Mouse (Mus musculus) C2C12 (cell line): Measurements from ENCODE around the gene Fam172a. TPM values are rescaled to one million over a fixed set of nuclear protein-coding genes. Genes with fewer than 3 reads are reported as not detected.

Experiments used
- H3K27me3 ChIP-seq: one replicate; pipeline ENCODE4 v1.6.1; 2011; ENCODE audit not compliant: control insufficient read depth, insufficient read depth, insufficient read length
- H3K36me3 ChIP-seq: one replicate; pipeline ENCODE4 v1.6.1; 2011; ENCODE audit not compliant: control insufficient read depth, insufficient read depth
- H3K4me3 ChIP-seq: one replicate; pipeline ENCODE4 v1.5.1; 2011; ENCODE audit warnings: mild to moderate bottlenecking, control low read depth; ENCODE audit not compliant: poor library complexity, insufficient read depth, severe bottlenecking
- H3K79me2 ChIP-seq: one replicate; pipeline ENCODE4 v1.6.1; 2011; ENCODE audit not compliant: control insufficient read depth, insufficient read depth
- H3K79me3 ChIP-seq: one replicate; pipeline ENCODE4 v1.6.1; 2011; ENCODE audit warnings: low read depth, control low read depth
- H3ac ChIP-seq: one replicate; pipeline ENCODE3; 2011; ENCODE audit warnings: low read depth; ENCODE audit not compliant: control insufficient read depth, insufficient read length
- CEBPB ChIP-seq: IDR thresholded peaks from one replicate; pipeline ENCODE4 v1.6.1; 2011; ENCODE audit warnings: low read depth, mild to moderate bottlenecking, control low read depth, moderate library complexity
- CTCF ChIP-seq: IDR thresholded peaks from one replicate; pipeline ENCODE4 v1.5.1; 2011; ENCODE audit not compliant: control insufficient read depth, insufficient read depth, insufficient read length
- FOSL1 ChIP-seq: IDR thresholded peaks from one replicate; pipeline ENCODE4 v1.8.0; 2011; ENCODE audit warnings: mild to moderate bottlenecking, low read length; ENCODE audit not compliant: poor library complexity, insufficient read depth, severe bottlenecking
- MAX ChIP-seq: IDR thresholded peaks from one replicate; pipeline ENCODE4 v1.6.1; 2011; ENCODE audit warnings: mild to moderate bottlenecking, control low read depth
- MYOD1 ChIP-seq: IDR thresholded peaks from one replicate; pipeline ENCODE4 v1.6.1; 2011; ENCODE audit warnings: low read depth; ENCODE audit not compliant: control insufficient read depth, insufficient read length
- MYOG ChIP-seq: IDR thresholded peaks from one replicate; pipeline ENCODE4 v1.6.1; 2011; ENCODE audit not compliant: control insufficient read depth, insufficient read length; ENCODE audit errors: extremely low read depth
- USF1 ChIP-seq: IDR thresholded peaks from one replicate; pipeline ENCODE4 v1.6.1; 2011; ENCODE audit warnings: low read depth, mild to moderate bottlenecking, control low read depth, moderate library complexity
- polyA plus RNA-seq: library from polyadenylated mRNA; unstranded; fragments of >200 nt; fragmentation: generic; extraction: Trizol; gene quantifications from one replicate; pipeline ENCODE4 v1.2.1, GENCODE M21; 2012; ENCODE audit warnings: missing spikeins

The Fam172a gene
- polyA plus RNA-seq, 1 experiment = 4.9 TPM

DNA sequence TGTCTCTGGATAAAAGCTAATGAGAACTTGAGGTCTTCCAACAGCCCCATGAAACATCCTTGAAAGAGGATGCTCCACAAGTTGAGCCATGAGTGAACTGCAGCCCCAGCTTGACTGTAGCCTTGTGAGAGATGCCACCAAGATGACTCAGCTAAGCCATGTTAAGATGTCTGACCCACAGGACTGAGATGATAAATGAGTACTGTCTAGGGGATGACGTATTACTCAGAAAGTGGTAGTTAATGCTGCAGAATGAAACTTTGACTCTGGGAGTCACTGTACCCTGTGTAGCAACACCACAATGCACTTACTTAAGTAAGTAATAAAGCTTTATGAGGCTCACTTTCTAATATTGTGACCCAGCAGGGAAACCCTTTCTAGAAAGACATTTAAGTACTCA lies 308.3 kb downstream of the Fam172a start:
- Histone ChIP-seq H3K27me3 (no peaks in the 10 kb centered on the region), H3K79me2 (no peaks in the 10 kb centered on the region)
- no peak for TF ChIP-seq MAX
- TF ChIP-seq MYOD1 = peak; percentile 7
- TF ChIP-seq MYOG = no peak
- no peak for TF ChIP-seq CTCF
- TF ChIP-seq FOSL1 = peak; percentile 6
- no peak for TF ChIP-seq CEBPB
- TF ChIP-seq USF1 = no peak

DNA sequence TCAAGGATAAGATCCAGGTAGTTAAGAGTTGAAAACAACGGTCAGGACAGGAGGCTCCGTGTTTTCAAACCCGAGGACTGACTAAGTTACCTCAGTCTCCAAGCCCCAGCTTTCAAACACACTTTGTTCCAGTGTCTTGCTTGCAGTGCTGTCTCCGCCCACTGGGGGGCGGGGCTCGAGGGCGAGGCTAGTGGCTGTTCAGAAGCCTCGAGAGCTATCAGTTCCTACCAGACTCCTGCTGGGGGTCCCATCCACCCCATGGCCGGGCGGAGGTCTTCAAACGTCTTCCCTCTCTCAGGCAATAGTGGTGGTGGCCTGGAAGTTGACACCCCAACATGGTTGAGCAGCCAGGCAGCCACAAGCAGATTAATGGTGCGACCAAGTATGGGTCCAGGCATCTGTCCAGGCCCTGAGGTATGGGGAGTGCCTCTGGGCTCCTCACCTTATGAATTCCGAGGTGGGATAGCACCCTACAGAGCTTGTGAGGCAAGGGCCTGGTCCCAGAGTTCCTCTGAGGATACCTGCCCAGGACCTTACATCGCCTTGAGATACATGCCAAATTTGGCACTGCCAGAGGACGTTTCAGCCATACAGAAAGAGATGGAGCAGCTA lies 323.0 kb downstream of the Fam172a start, which contains the start of gene Pou5f2:
TSS of gene Pou5f2 (plus strand) at position 220 of the 612 bp plus-strand sequence.
- Histone ChIP-seq H3K36me3 (no peaks in the 10 kb centered on the region), H3K79me2 (no peaks in the 10 kb centered on the region), H3K27me3 (no peaks in the 10 kb centered on the region), H3ac (no peak within 1 kb of the TSS), H3K79me3 (no peaks in the 10 kb centered on the region), H3K4me3 (no peak within 1 kb of the TSS)
- no peak for TF ChIP-seq MAX

More for the DNA sequence above, 308.3 kb downstream of the Fam172a start:
- H3K4me3 ChIP-seq = no peak overlapping the region
- no peaks in the 10 kb centered on the region for H3K79me3 ChIP-seq
- peaks cover 3% of the 10 kb centered on the region for H3K36me3 ChIP-seq
- H3ac ChIP-seq = no peak overlapping the region

GRCm38 (mm10) chr13:78032821-78033220 lies 331.0 kb downstream of the Fam172a start:
- H3K79me2 ChIP-seq = no peaks in the 10 kb centered on the region
- no peaks in the 10 kb centered on the region for H3K36me3 ChIP-seq
- H3K4me3 ChIP-seq = no peak overlapping the region
- no peaks in the 10 kb centered on the region for H3K79me3 ChIP-seq
- no peaks in the 10 kb centered on the region for H3K27me3 ChIP-seq
- no peak overlapping the region for H3ac ChIP-seq
- TF ChIP-seq FOSL1 (peak; percentile 7), USF1 (no peak), MYOG (no peak), MAX (no peak), MYOD1 (peak; percentile 6), CEBPB (no peak), CTCF (no peak)

DNA sequence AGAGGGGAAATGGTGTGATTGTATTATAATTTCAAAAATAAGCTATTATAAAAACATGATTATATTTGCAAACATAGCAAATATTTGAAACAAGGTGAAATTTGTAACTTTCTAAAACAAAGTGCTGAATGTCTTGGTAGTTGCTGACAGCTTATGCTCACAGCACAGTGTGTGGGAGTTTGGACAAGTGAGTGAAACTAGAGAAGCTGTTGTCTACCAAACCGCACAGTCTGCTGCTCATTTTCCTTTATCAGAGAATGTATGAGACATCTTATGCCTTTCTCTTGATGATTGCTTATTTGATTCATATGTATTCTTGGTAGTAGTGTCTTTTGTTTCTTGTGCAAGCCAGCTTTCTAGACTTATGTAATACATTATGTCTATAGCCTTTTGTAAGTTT lies 335.4 kb downstream of the Fam172a start:
- H3K36me3 ChIP-seq = no peaks in the 10 kb centered on the region
- no peaks in the 10 kb centered on the region for H3K79me3 ChIP-seq
- no peaks in the 10 kb centered on the region for H3K27me3 ChIP-seq
- H3K79me2 ChIP-seq = no peaks in the 10 kb centered on the region
- no peak for TF ChIP-seq MYOD1
- no peak for TF ChIP-seq MYOG
- TF ChIP-seq USF1 = no peak
- no peak for TF ChIP-seq FOSL1
- TF ChIP-seq CEBPB = no peak
- TF ChIP-seq CTCF = no peak
- TF ChIP-seq MAX = no peak
- H3K4me3 ChIP-seq = no peak overlapping the region
- H3ac ChIP-seq = no peak overlapping the region

GRCm38 (mm10) chr13:78043203-78043602 lies 341.4 kb downstream of the Fam172a start:
- Histone ChIP-seq H3K4me3 (no peak overlapping the region), H3ac (no peak overlapping the region), H3K36me3 (no peaks in the 10 kb centered on the region), H3K79me2 (no peaks in the 10 kb centered on the region), H3K27me3 (no peaks in the 10 kb centered on the region), H3K79me3 (no peaks in the 10 kb centered on the region)
- TF ChIP-seq USF1 = no peak
- TF ChIP-seq MYOG = no peak
- TF ChIP-seq FOSL1 = no peak
- TF ChIP-seq CTCF = no peak
- TF ChIP-seq MYOD1 = no peak
- no peak for TF ChIP-seq MAX
- TF ChIP-seq CEBPB = no peak

DNA sequence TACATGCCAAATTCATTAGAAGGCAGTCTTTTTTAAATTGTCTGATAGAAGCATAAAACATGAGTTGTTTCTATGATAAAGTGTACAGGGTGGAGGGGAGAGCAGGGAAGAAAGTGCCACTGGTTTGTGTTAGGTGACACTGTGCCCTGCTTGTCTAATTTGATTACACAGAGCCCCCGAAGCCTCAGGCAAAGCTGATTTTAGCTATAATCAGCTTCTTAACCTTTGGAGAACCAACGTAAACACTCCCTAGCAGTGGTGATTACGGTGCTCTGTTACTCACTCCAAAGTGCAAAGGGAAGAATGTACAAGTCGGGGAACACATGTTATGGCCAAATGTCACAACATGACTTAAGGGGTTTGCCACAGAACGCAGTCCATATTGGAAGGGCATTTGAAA lies 343.3 kb downstream of the Fam172a start:
- Histone ChIP-seq H3K79me3 (no peaks in the 10 kb centered on the region), H3ac (no peak overlapping the region), H3K79me2 (no peaks in the 10 kb centered on the region), H3K36me3 (no peaks in the 10 kb centered on the region), H3K4me3 (no peak overlapping the region), H3K27me3 (no peaks in the 10 kb centered on the region)
- no peak for TF ChIP-seq MAX
- no peak for TF ChIP-seq MYOD1
- TF ChIP-seq MYOG = no peak
- TF ChIP-seq FOSL1 = no peak
- TF ChIP-seq CTCF = no peak
- no peak for TF ChIP-seq USF1
- no peak for TF ChIP-seq CEBPB
